Mouse (Mus musculus): ENCODE data around the gene Yod1. TPM values are rescaled to one million over a fixed set of nuclear protein-coding genes. Genes with fewer than 3 reads are reported as not detected.

The Yod1 gene
- polyA plus RNA-seq, 1 experiment from 2014 or later: 11.5 TPM

DNA sequence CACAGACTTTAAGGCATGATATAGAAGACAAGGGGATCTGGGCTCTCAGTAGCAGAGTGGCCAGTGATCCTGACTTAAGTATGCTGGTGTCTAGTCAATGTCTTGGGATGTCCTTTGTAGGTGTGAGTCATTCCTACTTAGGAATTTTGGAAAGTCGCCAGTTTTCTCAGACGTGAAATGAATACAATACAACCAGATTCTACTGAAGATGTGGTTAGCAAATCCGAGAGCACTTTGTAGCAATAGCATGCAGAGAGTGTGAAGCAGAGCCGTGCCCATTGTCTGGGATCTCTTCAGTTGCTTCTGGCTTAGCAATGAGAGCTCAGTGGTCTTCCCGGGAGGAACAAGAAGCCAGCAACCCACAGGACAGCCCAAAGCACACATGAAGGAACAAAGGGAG lies 17.3 kb downstream of the Yod1 start:
- H3K4me3 ChIP-seq: no peak overlapping the region
- H3K27ac ChIP-seq: no peak overlapping the region
- H3K27me3 ChIP-seq: no peaks in the 10 kb centered on the region
- 44% methylated on average over 5 of the region's 5 CpGs for WGBS
- no peak for ATAC-seq (ENCODE audit: insufficient number of reproducible peaks, low FRiP score, low TSS enrichment, low read depth)
- H3K9ac ChIP-seq: no peak overlapping the region
- H3K9me3 ChIP-seq: no peaks in the 10 kb centered on the region
- H3K36me3 ChIP-seq: no peaks in the 10 kb centered on the region
- H3K4me2 ChIP-seq: no peak overlapping the region
- H3K4me1 ChIP-seq: peaks cover 9% of the 10 kb centered on the region

DNA sequence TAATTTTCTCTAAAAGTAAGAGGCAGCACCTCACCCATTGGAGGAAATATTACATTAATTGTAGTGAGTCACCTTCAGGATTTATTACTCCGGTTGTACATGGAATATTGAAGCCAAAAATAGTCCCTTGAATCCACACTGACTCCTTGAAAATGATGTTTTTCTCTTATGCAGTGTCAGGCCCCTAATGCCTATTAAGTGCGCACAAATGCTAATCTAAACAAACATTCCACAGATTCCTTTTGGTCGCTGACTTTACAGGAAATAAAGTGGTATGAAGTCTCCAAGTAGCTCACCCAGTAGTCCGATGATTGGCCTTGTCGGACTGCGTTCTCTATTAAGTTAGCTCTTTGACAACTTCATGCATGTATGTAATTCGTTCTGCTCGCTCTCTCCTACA lies 17.7 kb downstream of the Yod1 start:
- peaks cover 9% of the 10 kb centered on the region for H3K4me1 ChIP-seq
- H3K9me3 ChIP-seq: no peaks in the 10 kb centered on the region
- no peak overlapping the region for H3K4me3 ChIP-seq
- H3K27ac ChIP-seq: no peak overlapping the region
- WGBS: 62% methylated on average over 8 of the region's 8 CpGs
- H3K9ac ChIP-seq: no peak overlapping the region
- no peak for ATAC-seq (ENCODE audit: insufficient number of reproducible peaks, low FRiP score, low TSS enrichment, low read depth)
- H3K36me3 ChIP-seq: no peaks in the 10 kb centered on the region
- no peaks in the 10 kb centered on the region for H3K27me3 ChIP-seq
- no peak overlapping the region for H3K4me2 ChIP-seq

DNA sequence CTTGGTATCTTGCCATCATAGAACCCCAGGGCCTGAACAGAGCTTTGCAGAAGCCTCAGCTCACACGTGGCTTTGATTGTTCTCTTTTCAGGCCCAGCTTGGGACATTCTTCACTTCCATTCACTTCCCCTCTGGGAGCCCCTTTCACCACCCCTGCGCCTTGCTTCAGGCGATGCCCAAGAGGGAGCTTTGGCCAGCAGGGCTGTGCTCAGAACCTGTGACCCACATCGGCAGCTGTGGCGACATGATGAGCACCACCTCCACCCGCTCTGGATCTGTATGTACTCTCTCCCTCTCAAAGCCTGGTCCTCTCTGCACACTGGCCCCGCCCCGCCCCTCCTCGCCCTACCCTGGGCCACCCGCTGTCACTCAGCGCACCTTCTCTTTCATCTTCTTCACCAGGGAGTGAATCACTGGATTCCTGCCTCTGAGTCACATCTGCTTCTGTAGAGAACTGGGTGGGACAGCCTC lies 20.3 kb downstream of the Yod1 start:
- 0 out of 2 replicates have a peak, but pooled peaks have one; percentile 37 for ATAC-seq (ENCODE audit: insufficient number of reproducible peaks, low FRiP score, low TSS enrichment, low read depth)
- 28% methylated on average over 11 of the region's 11 CpGs for WGBS
- H3K36me3 ChIP-seq: no peaks in the 10 kb centered on the region

GRCm38 (mm10) chr1:130737916-130738315 lies 20.8 kb downstream of the Yod1 start:
- no peaks in the 10 kb centered on the region for H3K27me3 ChIP-seq
- peaks cover 6% of the 10 kb centered on the region; the same call in 1 of the 2 replicates for H3K4me1 ChIP-seq
- no peak overlapping the region for H3K4me3 ChIP-seq
- no peaks in the 10 kb centered on the region for H3K9me3 ChIP-seq
- no peak overlapping the region for H3K27ac ChIP-seq
- H3K4me2 ChIP-seq: no peak overlapping the region
- ATAC-seq (ENCODE audit: insufficient number of reproducible peaks, low FRiP score, low TSS enrichment, low read depth): no peak
- 88% methylated on average over 7 of the region's 7 CpGs for WGBS
- no peak overlapping the region for H3K9ac ChIP-seq
- H3K36me3 ChIP-seq: no peaks in the 10 kb centered on the region

More for the DNA sequence above, 20.3 kb downstream of the Yod1 start:
- Histone ChIP-seq H3K9me3 (no peaks in the 10 kb centered on the region), H3K4me3 (no peak overlapping the region), H3K9ac (no peak overlapping the region), H3K27me3 (no peaks in the 10 kb centered on the region), H3K4me2 (no peak overlapping the region), H3K27ac (no peak overlapping the region), H3K4me1 (peaks cover 6% of the 10 kb centered on the region; the same call in 1 of the 2 replicates)

DNA sequence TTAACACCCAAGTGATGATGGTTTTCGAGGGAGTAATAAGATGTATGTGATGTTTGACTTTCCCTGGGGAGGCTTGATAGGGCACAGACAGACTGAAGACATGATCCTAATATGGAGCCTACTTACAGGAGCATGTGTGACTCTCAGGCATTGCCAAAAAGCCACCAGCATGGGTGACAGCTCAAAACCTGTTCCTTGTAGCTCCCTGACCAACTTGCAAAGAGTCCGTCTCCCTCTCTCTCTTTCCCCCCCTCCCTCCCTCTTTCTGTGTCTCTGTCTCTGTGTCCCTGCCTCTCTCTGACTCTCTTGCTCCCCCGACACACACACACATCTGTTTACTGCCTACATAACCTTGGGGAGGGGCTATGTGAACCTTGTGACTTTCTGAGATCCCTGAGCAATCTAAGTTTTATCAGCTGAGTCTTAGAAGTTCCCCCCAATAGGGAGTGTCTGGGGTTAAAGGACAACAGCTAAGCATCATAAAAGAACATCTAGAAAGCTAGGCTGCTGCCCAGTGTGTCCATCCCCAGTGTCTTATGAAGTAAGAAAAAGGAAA lies 21.5 kb downstream of the Yod1 start:
- H3K9me3 ChIP-seq: no peaks in the 10 kb centered on the region
- no peak overlapping the region for H3K27ac ChIP-seq
- no peak overlapping the region for H3K4me3 ChIP-seq
- H3K27me3 ChIP-seq: no peaks in the 10 kb centered on the region
- no peak for ATAC-seq (ENCODE audit: insufficient number of reproducible peaks, low FRiP score, low TSS enrichment, low read depth)
- H3K4me2 ChIP-seq: no peak overlapping the region
- H3K4me1 ChIP-seq: peaks cover 6% of the 10 kb centered on the region; the same call in 1 of the 2 replicates
- no peaks in the 10 kb centered on the region for H3K36me3 ChIP-seq
- 62% methylated on average over 3 of the region's 3 CpGs for WGBS
- no peak overlapping the region for H3K9ac ChIP-seq

DNA sequence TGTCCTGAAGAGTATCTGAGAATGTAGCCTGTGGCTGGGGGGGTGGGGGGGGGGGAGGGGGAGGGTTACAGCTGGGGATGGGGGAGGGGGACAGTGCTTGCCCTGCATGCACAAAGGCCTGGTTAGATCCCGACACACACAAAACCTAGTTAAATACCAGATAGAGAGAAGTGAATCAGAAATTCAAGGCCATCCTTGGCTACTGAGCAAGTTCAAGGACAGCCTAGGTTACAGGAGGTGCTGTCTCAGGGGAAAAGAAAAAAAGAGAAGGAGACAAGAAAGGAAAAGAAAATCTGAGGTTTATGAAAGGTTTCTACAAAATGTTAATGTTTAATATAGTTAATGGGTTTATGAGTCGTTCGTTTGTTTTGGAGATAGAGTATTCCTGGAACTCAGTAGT lies 22.5 kb downstream of the Yod1 start:
- no peaks in the 10 kb centered on the region for H3K36me3 ChIP-seq
- H3K27me3 ChIP-seq: no peaks in the 10 kb centered on the region
- H3K27ac ChIP-seq: no peak overlapping the region
- H3K4me3 ChIP-seq: no peak overlapping the region
- H3K4me2 ChIP-seq: no peak overlapping the region
- no peak for ATAC-seq (ENCODE audit: insufficient number of reproducible peaks, low FRiP score, low TSS enrichment, low read depth)
- no peaks in the 10 kb centered on the region for H3K9me3 ChIP-seq
- 78% methylated on average over 3 of the region's 3 CpGs for WGBS
- peaks cover 6% of the 10 kb centered on the region; the same call in 1 of the 2 replicates for H3K4me1 ChIP-seq
- no peak overlapping the region for H3K9ac ChIP-seq

DNA sequence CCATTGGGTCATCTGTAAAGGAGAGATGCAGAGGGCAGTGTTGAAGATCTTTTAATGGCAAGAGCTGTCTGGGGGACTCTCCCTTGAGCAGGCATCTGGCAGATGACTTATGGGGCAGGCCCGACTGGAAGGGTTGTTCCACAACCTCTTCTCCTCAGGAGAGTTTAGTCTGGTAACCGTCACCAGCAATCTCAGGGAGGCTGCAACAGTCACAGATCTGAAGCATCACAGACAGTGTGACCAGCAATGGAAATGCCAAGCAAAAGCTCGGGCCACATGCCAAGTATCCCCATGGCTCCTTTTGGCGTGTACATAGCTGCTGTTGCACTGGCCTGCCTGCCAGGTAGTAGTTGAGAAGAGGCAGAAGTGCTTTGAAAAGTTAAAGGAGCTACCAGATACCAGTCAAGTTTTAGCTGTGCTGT lies 23.1 kb downstream of the Yod1 start:
- no peak overlapping the region for H3K27ac ChIP-seq
- no peak for ATAC-seq (ENCODE audit: insufficient number of reproducible peaks, low FRiP score, low TSS enrichment, low read depth)
- H3K9me3 ChIP-seq: no peaks in the 10 kb centered on the region
- H3K36me3 ChIP-seq: no peaks in the 10 kb centered on the region
- no peak overlapping the region for H3K9ac ChIP-seq
- no peaks in the 10 kb centered on the region for H3K27me3 ChIP-seq
- H3K4me1 ChIP-seq: peaks cover 6% of the 10 kb centered on the region; the same call in 1 of the 2 replicates
- WGBS: 54% methylated on average over 4 of the region's 4 CpGs
- no peak overlapping the region for H3K4me2 ChIP-seq
- no peak overlapping the region for H3K4me3 ChIP-seq

GRCm38 (mm10) chr1:130740781-130741720 lies 23.9 kb downstream of the Yod1 start:
- peaks cover 6% of the 10 kb centered on the region; the same call in 1 of the 2 replicates for H3K4me1 ChIP-seq
- H3K9ac ChIP-seq: no peak overlapping the region
- H3K36me3 ChIP-seq: no peaks in the 10 kb centered on the region
- H3K4me2 ChIP-seq: no peak overlapping the region
- no peak overlapping the region for H3K4me3 ChIP-seq
- ATAC-seq (ENCODE audit: insufficient number of reproducible peaks, low FRiP score, low TSS enrichment, low read depth): no peak
- H3K9me3 ChIP-seq: no peaks in the 10 kb centered on the region
- no peaks in the 10 kb centered on the region for H3K27me3 ChIP-seq
- WGBS: 56% methylated on average over 15 of the region's 15 CpGs
- peak overlapping the region; percentile 11; the same call in 1 of the 2 replicates for H3K27ac ChIP-seq

GRCm38 (mm10) chr1:130742201-130742600 lies 25.1 kb downstream of the Yod1 start:
- WGBS: 87% methylated on average over 7 of the region's 7 CpGs
- Histone ChIP-seq H3K27me3 (no peaks in the 10 kb centered on the region), H3K4me3 (no peak overlapping the region), H3K4me1 (peaks cover 6% of the 10 kb centered on the region; the same call in 1 of the 2 replicates), H3K36me3 (no peaks in the 10 kb centered on the region), H3K4me2 (no peak overlapping the region), H3K9ac (no peak overlapping the region), H3K9me3 (no peaks in the 10 kb centered on the region), H3K27ac (no peak overlapping the region)
- ATAC-seq (ENCODE audit: insufficient number of reproducible peaks, low FRiP score, low TSS enrichment, low read depth): no peak

- Histone ChIP-seq H3K36me3 (no peaks in the 10 kb centered on the region), H3K4me2 (no peak overlapping the region)
These were observed 26.6 kb downstream of the Yod1 start for GRCm38 (mm10) chr1:130743775-130744174.

DNA sequence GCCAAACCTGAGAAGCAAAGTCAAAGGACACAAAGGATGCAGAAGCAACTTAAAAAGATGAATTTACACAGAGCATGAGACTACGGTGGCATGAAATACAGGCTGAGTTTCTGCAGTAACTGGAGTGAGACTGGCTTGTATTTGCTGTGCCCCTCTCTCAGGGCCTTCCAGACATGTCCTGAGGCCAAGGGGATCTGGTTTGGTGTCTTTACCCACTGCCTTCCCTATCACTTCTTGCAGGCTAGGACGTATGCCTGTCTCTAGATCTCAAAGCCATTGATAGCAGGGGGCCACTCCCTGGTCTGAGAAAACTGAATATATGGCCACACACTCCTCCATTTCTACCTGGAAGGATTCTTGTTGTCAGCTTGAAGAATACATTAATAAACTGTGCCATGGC lies 27.1 kb downstream of the Yod1 start:
- no peak overlapping the region for H3K27ac ChIP-seq
- no peak overlapping the region for H3K9ac ChIP-seq
- H3K4me1 ChIP-seq: peaks cover 4% of the 10 kb centered on the region; the same call in 1 of the 2 replicates
- WGBS: 69% methylated on average over 2 of the region's 2 CpGs
- no peaks in the 10 kb centered on the region for H3K36me3 ChIP-seq
- no peaks in the 10 kb centered on the region for H3K9me3 ChIP-seq
- no peak overlapping the region for H3K4me3 ChIP-seq
- H3K4me2 ChIP-seq: no peak overlapping the region
- ATAC-seq (ENCODE audit: insufficient number of reproducible peaks, low FRiP score, low TSS enrichment, low read depth): no peak
- H3K27me3 ChIP-seq: no peaks in the 10 kb centered on the region

More at GRCm38 (mm10) chr1:130743775-130744174, 26.6 kb downstream of the Yod1 start:
- no peak for ATAC-seq (ENCODE audit: insufficient number of reproducible peaks, low FRiP score, low TSS enrichment, low read depth)
- H3K9me3 ChIP-seq: no peaks in the 10 kb centered on the region
- no peak overlapping the region for H3K9ac ChIP-seq
- no peaks in the 10 kb centered on the region for H3K27me3 ChIP-seq
- WGBS: 85% methylated on average over 1 of the region's 1 CpGs
- H3K4me3 ChIP-seq: no peak overlapping the region
- no peak overlapping the region for H3K27ac ChIP-seq
- H3K4me1 ChIP-seq: peaks cover 4% of the 10 kb centered on the region; the same call in 1 of the 2 replicates

DNA sequence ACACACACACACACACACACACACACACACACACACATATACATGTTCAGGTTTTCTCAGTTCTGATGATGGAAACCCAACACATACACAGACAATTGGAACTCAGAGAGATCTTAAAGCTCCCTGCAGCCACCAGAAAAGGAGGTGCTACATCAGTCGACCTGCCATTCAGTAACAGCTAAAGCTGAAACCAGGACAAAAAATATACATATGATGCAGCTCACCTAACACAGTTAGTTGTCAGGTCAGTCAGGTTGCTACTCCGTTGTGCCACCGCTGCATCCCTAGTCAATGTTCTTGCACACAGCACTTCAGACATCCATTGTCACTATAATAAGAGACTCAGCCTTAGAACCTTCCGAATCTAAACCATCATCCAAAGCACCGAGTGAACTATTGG lies 27.8 kb downstream of the Yod1 start:
- H3K27ac ChIP-seq: no peak overlapping the region
- H3K36me3 ChIP-seq: no peaks in the 10 kb centered on the region
- no peak for ATAC-seq (ENCODE audit: insufficient number of reproducible peaks, low FRiP score, low TSS enrichment, low read depth)
- H3K4me3 ChIP-seq: no peak overlapping the region
- peaks cover 4% of the 10 kb centered on the region; the same call in 1 of the 2 replicates for H3K4me1 ChIP-seq
- 83% methylated on average over 5 of the region's 5 CpGs for WGBS
- H3K27me3 ChIP-seq: no peaks in the 10 kb centered on the region
- no peaks in the 10 kb centered on the region for H3K9me3 ChIP-seq
- no peak overlapping the region for H3K9ac ChIP-seq
- no peak overlapping the region for H3K4me2 ChIP-seq

Data from limb, embryonic 15.5 days (tissue).